In genomic region chr14:54632252-54632651, GRCm38 (mm10) we compare ENCODE assay signal across 24 mouse cellular contexts. TPM values are rescaled to one million over a fixed set of nuclear protein-coding genes. Genes with fewer than 3 reads are reported as not detected.
"Had no signal": no experiment of that assay in that cellular context is flagged by ENCODE, and none has a peak within 500 bp of the region (broad histone marks: within the 10 kb centered on the region; RNA-seq: fewer than 3 reads in every experiment).

No protein-coding gene starts in this region.

- H3K4me3 ChIP-seq: kidney, embryonic 15.5 days; left cerebral cortex, adult 2 months; limb, embryonic 10.5 days; liver, embryonic 15.5 days had no signal

- H3K9me3 ChIP-seq: kidney, embryonic 15.5 days; limb, embryonic 10.5 days; liver, embryonic 15.5 days had no signal

- ATAC-seq: lung, postnatal 0 days had no signal

- H3K9ac ChIP-seq: kidney, embryonic 15.5 days; liver, embryonic 15.5 days had no signal

- H3K4me2 ChIP-seq: kidney, embryonic 15.5 days; liver, embryonic 11.5 days; liver, embryonic 15.5 days had no signal

- H3K4me1 ChIP-seq: kidney, embryonic 15.5 days; limb, embryonic 10.5 days; liver, embryonic 15.5 days had no signal

- DNase-seq: kidney, adult 2 months; kidney, postnatal 14 days; lung, adult 2 months; lung, postnatal 36 days; retina, postnatal 1 day; thymus, adult 18-20 months; thymus, postnatal 25 days had no signal

- H3K27ac ChIP-seq: kidney, embryonic 15.5 days; left cerebral cortex, adult 2 months; limb, embryonic 10.5 days; liver, embryonic 15.5 days had no signal

- H3K27me3 ChIP-seq: kidney, embryonic 15.5 days; liver, embryonic 15.5 days had no signal

RNA-seq across cellular contexts. Expression of gene Gm17606, which starts 8.5 kb away (rescaled TPM):
- total RNA-seq: layer of hippocampus, adult 8-10 months; layer of hippocampus, postnatal 14 days; left cerebral cortex, adult 2 months; left cerebral cortex, postnatal 14 days; megakaryocyte progenitor cell, adult 5-6 weeks; midbrain, postnatal 0 days; neutrophil, adult 5-6 weeks had no signal
- polyA plus RNA-seq: kidney, adult 2 months; kidney, embryonic 15.5 days; large intestine, adult 2 months; limb, embryonic 10.5 days; limb, embryonic 14.5 days; liver, embryonic 11.5 days; liver, embryonic 15.5 days; lung, adult 2 months; lung, postnatal 0 days; midbrain, postnatal 0 days; spleen, adult 2 months; stomach, embryonic 16.5 days; urinary bladder, adult 2 months had no signal

RNA-seq across cellular contexts. Expression of gene Psmb11, which starts 11.0 kb away (rescaled TPM):
- total RNA-seq: left cerebral cortex, adult 2 months; midbrain, postnatal 0 days had no signal
- polyA plus RNA-seq: kidney, adult 2 months; kidney, embryonic 15.5 days; large intestine, adult 2 months; liver, embryonic 11.5 days; liver, embryonic 15.5 days; lung, adult 2 months; midbrain, postnatal 0 days; spleen, adult 2 months; stomach, embryonic 16.5 days; urinary bladder, adult 2 months had no signal
